Mouse (Mus musculus) regulatory T cell (primary cell): ENCODE results near the gene Cdh11.
"Not testable (repeated sequence)": the region's sequence is repeated elsewhere in the genome, so short reads cannot be mapped to it uniquely, and the experiment has no call there.

Experiments
- in situ Hi-C: fragments of 300-600 bp; cut with MboI, MseI; formaldehyde crosslinking; loops from one replicate; pipeline ENCODE4 v1.15.1; 2025; ENCODE audit warnings: high pct_unique_total_duplicates

Cdh11 gene

GRCm38 (mm10) chr8:102725496-102725895 is 59.9 kb downstream of the Cdh11 start:
- in situ Hi-C loops = no loop called here

GRCm38 (mm10) chr8:102715956-102716355 is 69.5 kb downstream of the Cdh11 start:
- in situ Hi-C loops = no loop called here

- in situ Hi-C loops = no loop called here
Observed at GRCm38 (mm10) chr8:102707305-102707704, 78.1 kb downstream of the Cdh11 start.

- in situ Hi-C loops = no loop called here
Observed at GRCm38 (mm10) chr8:102705376-102705905, 80.0 kb downstream of the Cdh11 start.

- in situ Hi-C loops = no loop called here
Observed at GRCm38 (mm10) chr8:102700245-102700644, 85.2 kb downstream of the Cdh11 start.

- in situ Hi-C loops = no loop called here
Observed at GRCm38 (mm10) chr8:102698232-102698837, 87.1 kb downstream of the Cdh11 start.

- in situ Hi-C loops = no loop called here
Observed at GRCm38 (mm10) chr8:102693465-102693864, 92.0 kb downstream of the Cdh11 start.

GRCm38 (mm10) chr8:102685491-102685890 is 100.0 kb downstream of the Cdh11 start:
- in situ Hi-C loops = not testable (repeated sequence)

- in situ Hi-C loops = no loop called here
Observed at GRCm38 (mm10) chr8:102685023-102685422, 100.4 kb downstream of the Cdh11 start.

- in situ Hi-C loops = no loop called here
Observed at GRCm38 (mm10) chr8:102677148-102677547, 108.3 kb downstream of the Cdh11 start.

- in situ Hi-C loops = not testable (repeated sequence)
Observed at GRCm38 (mm10) chr8:102664561-102664960, 120.9 kb downstream of the Cdh11 start.

- in situ Hi-C loops = no loop called here
Observed at GRCm38 (mm10) chr8:102656529-102656928, 128.9 kb downstream of the Cdh11 start.

- in situ Hi-C loops = no loop called here
Observed at GRCm38 (mm10) chr8:102651964-102652363, 133.5 kb downstream of the Cdh11 start.

GRCm38 (mm10) chr8:102627151-102627550 is 158.3 kb downstream of the Cdh11 start:
- in situ Hi-C loops = loop anchor here (10.0 kb wide), 1 partner anchor 1642 kb away; no protein-coding TSS in a partner anchor

- in situ Hi-C loops = no loop called here
Observed at GRCm38 (mm10) chr8:102612146-102612545, 173.3 kb downstream of the Cdh11 start.

- in situ Hi-C loops = no loop called here
Observed at GRCm38 (mm10) chr8:102601327-102601726, 184.1 kb downstream of the Cdh11 start.

- in situ Hi-C loops = no loop called here
Observed at GRCm38 (mm10) chr8:102596523-102596922, 188.9 kb downstream of the Cdh11 start.

GRCm38 (mm10) chr8:102593899-102594298 is 191.5 kb downstream of the Cdh11 start:
- in situ Hi-C loops = no loop called here
